Mouse (Mus musculus): ENCODE measurements around the gene Prss21.

- TF ChIP-seq CTCF (IDR thresholded peaks at IDR 0.05; ENCODE audit: insufficient read depth, low read length) (no peak), POLR2A (IDR thresholded peaks at IDR 0.05; ENCODE audit: borderline replicate concordance, extremely low read depth, low read depth, low read length) (no peak)
Observed at GRCm38 (mm10) chr17:23823018-23823417, 44.8 kb upstream of the Prss21 start.

All from lung, adult 2 months (tissue).